Mouse (Mus musculus) lung, adult 2 months (tissue): ENCODE results near the gene Pakap.

Experiments
- CTCF ChIP-seq: fragments of 200-500 bp; IDR thresholded peaks from 2 replicates; pipeline ENCODE4 v1.5.1; 2011; ENCODE audit warnings: mild to moderate bottlenecking, low read length, control low read depth; ENCODE audit not compliant: insufficient read depth
- POLR2A ChIP-seq: fragments of 200-500 bp; IDR thresholded peaks from 2 replicates; pipeline ENCODE4 v1.6.1; 2011; ENCODE audit warnings: low read depth, mild to moderate bottlenecking, control low read depth, low read length, borderline replicate concordance; ENCODE audit errors: extremely low read depth

DNA sequence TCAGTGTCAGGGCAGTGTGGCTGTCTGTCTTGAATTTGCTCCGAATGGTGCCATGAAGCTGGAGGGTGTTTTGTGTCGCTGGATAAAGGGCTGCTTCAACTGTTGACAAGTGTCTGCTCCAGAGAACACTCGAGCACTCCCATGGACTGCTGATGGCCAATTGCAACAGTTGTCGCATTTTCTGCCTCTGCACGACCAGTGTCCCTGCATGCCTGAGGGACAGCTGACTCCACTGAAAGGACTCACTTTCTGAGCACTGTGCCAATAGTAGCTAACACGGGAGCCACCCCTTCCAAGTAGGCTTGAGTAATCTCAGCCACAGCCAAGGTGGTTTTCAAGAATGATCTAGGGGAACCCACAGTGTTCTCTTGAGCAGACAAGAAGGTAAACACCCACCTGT lies 1.7 kb downstream of the Pakap start:
- TF ChIP-seq CTCF (no peak), POLR2A (no peak)
